Mouse (Mus musculus): ENCODE measurements around the gene Gm8126.
"Not testable (repeated sequence)": the region's sequence is repeated elsewhere in the genome, so short reads cannot be mapped to it uniquely, and the experiment has no call there.

GRCm38 (mm10) chr14:43235204-43235603, 23.2 kb upstream of the Gm8126 start, which contains the start of gene Gm8122:
- not testable (repeated sequence) for TF ChIP-seq TCF12 (IDR thresholded peaks at IDR 0.05; ENCODE audit: insufficient read depth, poor library complexity, severe bottlenecking); POLR2A (IDR thresholded peaks at IDR 0.05; ENCODE audit: insufficient read length, low read depth); MYOG (IDR thresholded peaks at IDR 0.05; ENCODE audit: control insufficient read depth in 1 of 3, insufficient read depth in 1 of 3, insufficient read length in 2 of 3, low read depth in 2 of 3); POLR2AphosphoS2 (IDR thresholded peaks at IDR 0.05; ENCODE audit: insufficient read length, low read depth); MYOD1 (IDR thresholded peaks at IDR 0.05; ENCODE audit: control insufficient read depth in 1 of 3, insufficient read length in 2 of 3, low read depth in 2 of 3); MAX (IDR thresholded peaks at IDR 0.05; ENCODE audit: low read depth); E2F4 (IDR thresholded peaks at IDR 0.05; ENCODE audit: insufficient read depth); USF1 (IDR thresholded peaks at IDR 0.05; ENCODE audit: low read depth); CEBPB (IDR thresholded peaks at IDR 0.05; ENCODE audit: insufficient read depth, poor library complexity, severe bottlenecking); SRF (IDR thresholded peaks at IDR 0.05; ENCODE audit: control insufficient read depth, insufficient read length, low read depth); REST (IDR thresholded peaks at IDR 0.05; ENCODE audit: insufficient read depth, insufficient read length); TCF3 (IDR thresholded peaks at IDR 0.05; ENCODE audit: insufficient read length, low read depth)

Data from myocyte (in vitro differentiated cells).